Mouse (Mus musculus) midbrain, embryonic 13.5 days (tissue): ENCODE results near the gene Grm5. TPM values are rescaled to one million over a fixed set of nuclear protein-coding genes. Genes with fewer than 3 reads are reported as not detected.

Experiments used
- ATAC-seq: fragments of 200-750 bp; cut with Nextera tagmentation; 2 replicates; pipeline ENCODE4 v1.8.0; 2017; ENCODE audit warnings: mild to moderate bottlenecking, moderate TSS enrichment, moderate library complexity
- H3K27ac ChIP-seq: fragments of 300-500 bp; sonication (generic); 2 replicates; pipeline ENCODE4 v1.5.1; 2015; ENCODE audit warnings: inconsistent platforms, mild to moderate bottlenecking, moderate library complexity
- H3K27me3 ChIP-seq: fragments of 300-500 bp; sonication (generic); 2 replicates; pipeline ENCODE4 v1.6.1; 2015; ENCODE audit warnings: mild to moderate bottlenecking, inconsistent platforms
- H3K36me3 ChIP-seq: fragments of 300-500 bp; sonication (generic); 2 replicates; pipeline ENCODE4 v1.6.1; 2015; ENCODE audit warnings: mild to moderate bottlenecking, inconsistent platforms
- H3K4me1 ChIP-seq: fragments of 300-500 bp; sonication (generic); replicated peaks from 2 replicates; pipeline ENCODE4 v1.6.1; 2015; ENCODE audit warnings: inconsistent platforms
- H3K4me2 ChIP-seq: fragments of 300-500 bp; sonication (generic); replicated peaks from 2 replicates; pipeline ENCODE4 v1.6.1; 2015; ENCODE audit warnings: moderate library complexity, mild to moderate bottlenecking, inconsistent platforms
- H3K4me3 ChIP-seq: fragments of 300-500 bp; sonication (generic); replicated peaks from 2 replicates; pipeline ENCODE4 v1.5.1; 2015; ENCODE audit warnings: mild to moderate bottlenecking, inconsistent platforms
- H3K9ac ChIP-seq: fragments of 300-500 bp; sonication (generic); replicated peaks from 2 replicates; pipeline ENCODE4 v1.6.1; 2015; ENCODE audit warnings: mild to moderate bottlenecking, inconsistent platforms
- H3K9me3 ChIP-seq: fragments of 300-500 bp; sonication (generic); 2 replicates; pipeline ENCODE4 v1.6.1; 2016; ENCODE audit warnings: mild to moderate bottlenecking, inconsistent platforms
- WGBS: fragments of 180-500 bp; shearing (Covaris S2); methylation state at CpG from one replicate; pipeline ENCODE4 v1.1.7; 2015; 5-methylcytosine and 5-hydroxymethylcytosine counted together
- polyA plus RNA-seq: library from polyadenylated mRNA; unstranded; fragments of >200 nt; fragmentation: Nextera tagmentation; extraction: Ambion mirVana; gene quantifications from 2 replicates; pipeline ENCODE4 v1.2.1, GENCODE M21; 2015

Gene Grm5
- polyA plus RNA-seq: 9.9 and 12.2 TPM in 2 replicates

- WGBS: 7% methylated on average over 2 of the region's 2 CpGs
- H3K36me3 ChIP-seq: no peaks in the 10 kb centered on the region
- peaks cover 10% of the 10 kb centered on the region for H3K4me1 ChIP-seq
- no peaks in the 10 kb centered on the region for H3K9me3 ChIP-seq
- ATAC-seq: no peak
- peak within 1 kb of the TSS; percentile 68 for H3K9ac ChIP-seq
- H3K4me2 ChIP-seq: peak within 1 kb of the TSS; percentile 76
- peak within 1 kb of the TSS; percentile 71 for H3K27ac ChIP-seq
- peak within 1 kb of the TSS; percentile 52 for H3K4me3 ChIP-seq
- peaks cover 18% of the 10 kb centered on the region for H3K27me3 ChIP-seq
These were observed at the start of gene Grm5 for GRCm38 (mm10) chr7:87583868-87584267. TSS of gene Grm5 (plus strand) at chr7:87584168.

GRCm38 (mm10) chr7:87539031-87539430 lies 44.9 kb upstream of the Grm5 start:
- H3K4me3 ChIP-seq: no peak overlapping the region
- no peaks in the 10 kb centered on the region for H3K36me3 ChIP-seq
- H3K4me1 ChIP-seq: no peaks in the 10 kb centered on the region
- H3K27me3 ChIP-seq: no peaks in the 10 kb centered on the region
- no peak overlapping the region for H3K4me2 ChIP-seq
- H3K27ac ChIP-seq: no peak overlapping the region
- H3K9ac ChIP-seq: no peak overlapping the region
- no peak for ATAC-seq
- no peaks in the 10 kb centered on the region for H3K9me3 ChIP-seq

- Histone ChIP-seq H3K4me3 (no peak overlapping the region), H3K4me2 (no peak overlapping the region), H3K27me3 (no peaks in the 10 kb centered on the region), H3K9me3 (0 out of 2 replicates have a peak, but pooled peaks cover 3% of the 10 kb centered on the region), H3K36me3 (no peaks in the 10 kb centered on the region), H3K27ac (no peak overlapping the region), H3K4me1 (no peaks in the 10 kb centered on the region), H3K9ac (no peak overlapping the region)
- whole genome bisulfite sequencing: 45% methylated on average over 1 of the region's 1 CpGs
- ATAC-seq: no peak
These were observed 18.7 kb upstream of the Grm5 start for GRCm38 (mm10) chr7:87565300-87565699.

GRCm38 (mm10) chr7:87566476-87566875 lies 17.5 kb upstream of the Grm5 start:
- H3K4me3 ChIP-seq: no peak overlapping the region
- H3K9me3 ChIP-seq: 0 out of 2 replicates have a peak, but pooled peaks cover under 1% of the 10 kb centered on the region
- ATAC-seq: 0 out of 2 replicates have a peak, but pooled peaks have one; percentile 17
- H3K9ac ChIP-seq: no peak overlapping the region
- H3K27me3 ChIP-seq: no peaks in the 10 kb centered on the region
- H3K4me2 ChIP-seq: no peak overlapping the region
- H3K36me3 ChIP-seq: no peaks in the 10 kb centered on the region
- H3K27ac ChIP-seq: no peak overlapping the region
- H3K4me1 ChIP-seq: no peaks in the 10 kb centered on the region

GRCm38 (mm10) chr7:87584281-87584701 lies 323 bp downstream of the Grm5 start:
- Histone ChIP-seq H3K4me2 (peak overlapping the region; percentile 76), H3K27ac (peak overlapping the region; percentile 71), H3K4me1 (peaks cover 10% of the 10 kb centered on the region), H3K4me3 (peak overlapping the region; percentile 52), H3K27me3 (peaks cover 18% of the 10 kb centered on the region), H3K9me3 (no peaks in the 10 kb centered on the region), H3K36me3 (no peaks in the 10 kb centered on the region), H3K9ac (peak overlapping the region; percentile 68)
- under 1% methylated on average over 28 of the region's 28 CpGs for WGBS
- ATAC-seq: peak; percentile 97

- peak overlapping the region; percentile 42 for H3K4me2 ChIP-seq
- H3K4me1 ChIP-seq: peaks cover 10% of the 10 kb centered on the region
- ATAC-seq: peak; percentile 40; the same call in 1 of the 2 replicates
- H3K27ac ChIP-seq: no peak overlapping the region
- no peaks in the 10 kb centered on the region for H3K36me3 ChIP-seq
- no peak overlapping the region for H3K9ac ChIP-seq
- peak overlapping the region; percentile 23 for H3K4me3 ChIP-seq
- H3K27me3 ChIP-seq: peaks cover 18% of the 10 kb centered on the region
- H3K9me3 ChIP-seq: no peaks in the 10 kb centered on the region
- 8% methylated on average over 10 of the region's 10 CpGs for WGBS
These were observed 2.4 kb downstream of the Grm5 start for GRCm38 (mm10) chr7:87586271-87586937.

GRCm38 (mm10) chr7:87587976-87588375 lies 4.0 kb downstream of the Grm5 start:
- Histone ChIP-seq H3K27me3 (peaks cover 18% of the 10 kb centered on the region), H3K4me3 (no peak overlapping the region), H3K27ac (no peak overlapping the region), H3K36me3 (no peaks in the 10 kb centered on the region), H3K9me3 (no peaks in the 10 kb centered on the region), H3K4me1 (peaks cover 10% of the 10 kb centered on the region), H3K9ac (no peak overlapping the region), H3K4me2 (no peak overlapping the region)
- no peak for ATAC-seq
- WGBS: 40% methylated on average over 1 of the region's 1 CpGs

GRCm38 (mm10) chr7:87626251-87626650 lies 42.3 kb downstream of the Grm5 start:
- Histone ChIP-seq H3K9ac (no peak overlapping the region), H3K9me3 (no peaks in the 10 kb centered on the region), H3K27ac (no peak overlapping the region), H3K27me3 (no peaks in the 10 kb centered on the region), H3K4me2 (no peak overlapping the region), H3K4me1 (no peaks in the 10 kb centered on the region), H3K36me3 (no peaks in the 10 kb centered on the region), H3K4me3 (no peak overlapping the region)
- no peak for ATAC-seq
- WGBS: 77% methylated on average over 2 of the region's 2 CpGs

GRCm38 (mm10) chr7:87635530-87635929 lies 51.6 kb downstream of the Grm5 start:
- H3K36me3 ChIP-seq: no peaks in the 10 kb centered on the region
- H3K9ac ChIP-seq: no peak overlapping the region
- ATAC-seq: no peak
- H3K4me2 ChIP-seq: no peak overlapping the region
- 25% methylated on average over 1 of the region's 1 CpGs for WGBS
- no peak overlapping the region for H3K4me3 ChIP-seq
- no peaks in the 10 kb centered on the region for H3K27me3 ChIP-seq
- no peaks in the 10 kb centered on the region for H3K9me3 ChIP-seq
- no peak overlapping the region for H3K27ac ChIP-seq
- no peaks in the 10 kb centered on the region for H3K4me1 ChIP-seq

- H3K27me3 ChIP-seq: no peaks in the 10 kb centered on the region
- no peak overlapping the region for H3K4me2 ChIP-seq
- H3K9me3 ChIP-seq: no peaks in the 10 kb centered on the region
- no peak for ATAC-seq
- WGBS: 63% methylated on average over 3 of the region's 3 CpGs
- no peak overlapping the region for H3K27ac ChIP-seq
- H3K4me3 ChIP-seq: no peak overlapping the region
- H3K36me3 ChIP-seq: no peaks in the 10 kb centered on the region
- H3K9ac ChIP-seq: no peak overlapping the region
- no peaks in the 10 kb centered on the region for H3K4me1 ChIP-seq
These were observed 66.6 kb downstream of the Grm5 start for GRCm38 (mm10) chr7:87650610-87651009.

GRCm38 (mm10) chr7:87661794-87662193 lies 77.8 kb downstream of the Grm5 start:
- H3K27me3 ChIP-seq: no peaks in the 10 kb centered on the region
- WGBS: 67% methylated on average over 3 of the region's 3 CpGs
- no peaks in the 10 kb centered on the region for H3K4me1 ChIP-seq
- no peak overlapping the region for H3K4me2 ChIP-seq
- H3K9ac ChIP-seq: no peak overlapping the region
- no peak overlapping the region for H3K4me3 ChIP-seq
- no peaks in the 10 kb centered on the region for H3K9me3 ChIP-seq
- no peaks in the 10 kb centered on the region for H3K36me3 ChIP-seq
- ATAC-seq: no peak
- H3K27ac ChIP-seq: no peak overlapping the region

GRCm38 (mm10) chr7:87664041-87664440 lies 80.1 kb downstream of the Grm5 start:
- no peak overlapping the region for H3K4me3 ChIP-seq
- no peak for ATAC-seq
- WGBS: 89% methylated on average over 2 of the region's 2 CpGs
- H3K9me3 ChIP-seq: no peaks in the 10 kb centered on the region
- no peak overlapping the region for H3K9ac ChIP-seq
- no peaks in the 10 kb centered on the region for H3K27me3 ChIP-seq
- no peaks in the 10 kb centered on the region for H3K36me3 ChIP-seq
- no peak overlapping the region for H3K27ac ChIP-seq
- H3K4me2 ChIP-seq: no peak overlapping the region
- no peaks in the 10 kb centered on the region for H3K4me1 ChIP-seq

- no peak overlapping the region for H3K9ac ChIP-seq
- no peaks in the 10 kb centered on the region for H3K36me3 ChIP-seq
- no peak overlapping the region for H3K27ac ChIP-seq
- 90% methylated on average over 1 of the region's 1 CpGs for WGBS
- no peaks in the 10 kb centered on the region for H3K9me3 ChIP-seq
- H3K4me1 ChIP-seq: no peaks in the 10 kb centered on the region
- no peak overlapping the region for H3K4me2 ChIP-seq
- H3K27me3 ChIP-seq: no peaks in the 10 kb centered on the region
- ATAC-seq: no peak
- H3K4me3 ChIP-seq: no peak overlapping the region
These were observed 132.4 kb downstream of the Grm5 start for GRCm38 (mm10) chr7:87716393-87716792.
